Mouse (Mus musculus) embryonic facial prominence, embryonic 15.5 days (tissue): Measurements from ENCODE around the gene Mpz. TPM values are rescaled to one million over a fixed set of nuclear protein-coding genes. Genes with fewer than 3 reads are reported as not detected.
A peak's percentile ranks its signal among the peaks of the same experiment; 100 is the strongest.

Source experiments
- ATAC-seq: fragments of 200-750 bp; cut with Nextera tagmentation; 2 replicates; pipeline ENCODE4 v1.8.0; 2017; ENCODE audit warnings: low read depth, moderate TSS enrichment; ENCODE audit not compliant: insufficient number of reproducible peaks, low FRiP score, low TSS enrichment
- H3K27ac ChIP-seq: fragments of 300-500 bp; sonication (generic); replicated peaks from 2 replicates; pipeline ENCODE4 v1.5.1; 2015; ENCODE audit warnings: mild to moderate bottlenecking, inconsistent platforms
- H3K27me3 ChIP-seq: fragments of 300-500 bp; sonication (generic); 2 replicates; pipeline ENCODE4 v1.6.1; 2015; ENCODE audit warnings: inconsistent platforms
- H3K36me3 ChIP-seq: fragments of 300-500 bp; sonication (generic); 2 replicates; pipeline ENCODE4 v1.6.1; 2015; ENCODE audit warnings: mild to moderate bottlenecking, inconsistent platforms
- H3K4me1 ChIP-seq: fragments of 300-500 bp; sonication (generic); 2 replicates; pipeline ENCODE4 v1.6.1; 2015; ENCODE audit warnings: inconsistent platforms
- H3K4me2 ChIP-seq: fragments of 300-500 bp; sonication (generic); replicated peaks from 2 replicates; pipeline ENCODE4 v1.6.1; 2015; ENCODE audit warnings: mild to moderate bottlenecking, inconsistent platforms
- H3K4me3 ChIP-seq: fragments of 300-500 bp; sonication (generic); replicated peaks from 2 replicates; pipeline ENCODE4 v1.5.1; 2015; ENCODE audit warnings: mild to moderate bottlenecking, inconsistent platforms
- H3K9ac ChIP-seq: fragments of 300-500 bp; sonication (generic); 2 replicates; pipeline ENCODE4 v1.6.1; 2015; ENCODE audit warnings: inconsistent platforms
- H3K9me3 ChIP-seq: fragments of 300-500 bp; sonication (generic); replicated peaks from 2 replicates; pipeline ENCODE4 v1.6.1; 2016; ENCODE audit warnings: inconsistent platforms
- WGBS: fragments of 180-500 bp; shearing (Covaris S2); methylation state at CpG from one replicate; pipeline ENCODE4 v1.1.7; 2015; 5-methylcytosine and 5-hydroxymethylcytosine counted together
- polyA plus RNA-seq: library from polyadenylated mRNA; unstranded; fragments of >200 nt; fragmentation: Nextera tagmentation; extraction: Ambion mirVana; gene quantifications from 2 replicates; pipeline ENCODE4 v1.2.1, GENCODE M21; 2015

Gene Mpz
- polyA plus RNA-seq, 1 experiment from 2014 or later = 8.5 TPM

GRCm38 (mm10) chr1:171165629-171166345 is 15.3 kb downstream of the Mpz start:
- H3K27me3 ChIP-seq = no peaks in the 10 kb centered on the region; the same call in 1 of the 2 replicates
- ATAC-seq = no peak
- 75% methylated on average over 5 of the region's 5 CpGs for WGBS
- H3K27ac ChIP-seq = no peak overlapping the region
- no peak overlapping the region for H3K4me3 ChIP-seq
- no peaks in the 10 kb centered on the region for H3K4me1 ChIP-seq
- no peaks in the 10 kb centered on the region for H3K36me3 ChIP-seq
- no peak overlapping the region for H3K4me2 ChIP-seq
- H3K9ac ChIP-seq = no peak overlapping the region
- no peaks in the 10 kb centered on the region for H3K9me3 ChIP-seq

GRCm38 (mm10) chr1:171168906-171169305 is 18.4 kb downstream of the Mpz start:
- H3K4me2 ChIP-seq = no peak overlapping the region
- no peak overlapping the region for H3K4me3 ChIP-seq
- H3K27me3 ChIP-seq = no peaks in the 10 kb centered on the region
- no peaks in the 10 kb centered on the region for H3K4me1 ChIP-seq
- ATAC-seq = no peak
- no peak overlapping the region for H3K27ac ChIP-seq
- H3K9me3 ChIP-seq = no peaks in the 10 kb centered on the region
- 86% methylated on average over 12 of the region's 12 CpGs for WGBS
- H3K9ac ChIP-seq = no peak overlapping the region
- no peaks in the 10 kb centered on the region for H3K36me3 ChIP-seq

- H3K9me3 ChIP-seq = no peaks in the 10 kb centered on the region
- no peak overlapping the region for H3K4me3 ChIP-seq
- 53% methylated on average over 3 of the region's 3 CpGs for WGBS
- H3K27me3 ChIP-seq = no peaks in the 10 kb centered on the region
- no peak for ATAC-seq
- H3K27ac ChIP-seq = no peak overlapping the region
- no peaks in the 10 kb centered on the region for H3K36me3 ChIP-seq
- H3K4me2 ChIP-seq = no peak overlapping the region
- H3K9ac ChIP-seq = no peak overlapping the region
- H3K4me1 ChIP-seq = no peaks in the 10 kb centered on the region
Measured at GRCm38 (mm10) chr1:171169913-171170312, 19.4 kb downstream of the Mpz start.

- H3K4me1 ChIP-seq = no peaks in the 10 kb centered on the region
- no peaks in the 10 kb centered on the region for H3K9me3 ChIP-seq
- ATAC-seq = no peak
- no peaks in the 10 kb centered on the region for H3K27me3 ChIP-seq
- H3K27ac ChIP-seq = no peak overlapping the region
- H3K4me2 ChIP-seq = no peak overlapping the region
- WGBS = 50% methylated on average over 3 of the region's 3 CpGs
- no peaks in the 10 kb centered on the region for H3K36me3 ChIP-seq
- H3K4me3 ChIP-seq = no peak overlapping the region
- no peak overlapping the region for H3K9ac ChIP-seq
Measured at GRCm38 (mm10) chr1:171171138-171171537, 20.6 kb downstream of the Mpz start.

GRCm38 (mm10) chr1:171172779-171173178 is 22.3 kb downstream of the Mpz start:
- no peak overlapping the region for H3K27ac ChIP-seq
- H3K9ac ChIP-seq = no peak overlapping the region
- no peaks in the 10 kb centered on the region for H3K27me3 ChIP-seq
- H3K4me3 ChIP-seq = no peak overlapping the region
- no peaks in the 10 kb centered on the region for H3K9me3 ChIP-seq
- WGBS = 93% methylated on average over 8 of the region's 8 CpGs
- ATAC-seq = no peak
- H3K36me3 ChIP-seq = no peaks in the 10 kb centered on the region
- no peak overlapping the region for H3K4me2 ChIP-seq
- no peaks in the 10 kb centered on the region for H3K4me1 ChIP-seq

GRCm38 (mm10) chr1:171179487-171180171 is 29.1 kb downstream of the Mpz start:
- H3K4me2 ChIP-seq = no peak overlapping the region
- no peaks in the 10 kb centered on the region for H3K36me3 ChIP-seq
- no peak overlapping the region for H3K27ac ChIP-seq
- H3K27me3 ChIP-seq = no peaks in the 10 kb centered on the region
- no peak for ATAC-seq
- no peak overlapping the region for H3K4me3 ChIP-seq
- H3K4me1 ChIP-seq = peaks cover 4% of the 10 kb centered on the region; the same call in 1 of the 2 replicates
- no peak overlapping the region for H3K9ac ChIP-seq
- H3K9me3 ChIP-seq = no peaks in the 10 kb centered on the region
- 68% methylated on average over 5 of the region's 5 CpGs for WGBS

- Histone ChIP-seq H3K9ac (no peak overlapping the region), H3K27ac (no peak overlapping the region), H3K4me3 (no peak overlapping the region), H3K4me1 (peaks cover 13% of the 10 kb centered on the region; the same call in 1 of the 2 replicates), H3K36me3 (no peaks in the 10 kb centered on the region), H3K9me3 (no peaks in the 10 kb centered on the region), H3K4me2 (no peak overlapping the region), H3K27me3 (no peaks in the 10 kb centered on the region)
- WGBS = 84% methylated on average over 3 of the region's 3 CpGs
- no peak for ATAC-seq
Measured at GRCm38 (mm10) chr1:171183025-171183424, 32.5 kb downstream of the Mpz start.

GRCm38 (mm10) chr1:171183620-171184019 is 33.1 kb downstream of the Mpz start:
- Histone ChIP-seq H3K4me1 (peaks cover 16% of the 10 kb centered on the region), H3K9me3 (no peaks in the 10 kb centered on the region), H3K9ac (no peak overlapping the region), H3K4me2 (no peak overlapping the region), H3K27me3 (no peaks in the 10 kb centered on the region), H3K27ac (0 out of 2 replicates have a peak overlapping the region, but pooled peaks have one; percentile 4), H3K4me3 (no peak overlapping the region), H3K36me3 (no peaks in the 10 kb centered on the region)
- no peak for ATAC-seq
- WGBS = 45% methylated on average over 3 of the region's 3 CpGs

- no peak overlapping the region for H3K4me2 ChIP-seq
Measured at GRCm38 (mm10) chr1:171184314-171184713, 33.8 kb downstream of the Mpz start.

GRCm38 (mm10) chr1:171185655-171186054 is 35.1 kb downstream of the Mpz start:
- Histone ChIP-seq H3K4me2 (no peak overlapping the region), H3K27ac (no peak overlapping the region), H3K4me1 (peaks cover 29% of the 10 kb centered on the region), H3K9ac (no peak overlapping the region), H3K4me3 (no peak overlapping the region), H3K9me3 (no peaks in the 10 kb centered on the region), H3K27me3 (no peaks in the 10 kb centered on the region), H3K36me3 (no peaks in the 10 kb centered on the region)
- 69% methylated on average over 8 of the region's 8 CpGs for WGBS
- no peak for ATAC-seq

More at GRCm38 (mm10) chr1:171184314-171184713, 33.8 kb downstream of the Mpz start:
- H3K27ac ChIP-seq = 0 out of 2 replicates have a peak overlapping the region, but pooled peaks have one; percentile 4
- no peak for ATAC-seq
- no peaks in the 10 kb centered on the region for H3K27me3 ChIP-seq
- peaks cover 23% of the 10 kb centered on the region for H3K4me1 ChIP-seq
- H3K4me3 ChIP-seq = no peak overlapping the region
- WGBS = 65% methylated on average over 7 of the region's 7 CpGs
- no peaks in the 10 kb centered on the region for H3K36me3 ChIP-seq
- H3K9ac ChIP-seq = no peak overlapping the region
- no peaks in the 10 kb centered on the region for H3K9me3 ChIP-seq

GRCm38 (mm10) chr1:171187851-171188700 is 37.6 kb downstream of the Mpz start:
- Histone ChIP-seq H3K4me2 (no peak overlapping the region), H3K36me3 (no peaks in the 10 kb centered on the region), H3K27me3 (0 out of 2 replicates have a peak, but pooled peaks cover 3% of the 10 kb centered on the region), H3K27ac (0 out of 2 replicates have a peak overlapping the region, but pooled peaks have one; percentile 77), H3K4me3 (no peak overlapping the region), H3K9ac (no peak overlapping the region), H3K4me1 (peaks cover 33% of the 10 kb centered on the region), H3K9me3 (no peaks in the 10 kb centered on the region)
- 52% methylated on average over 13 of the region's 13 CpGs for WGBS
- no peak for ATAC-seq
